Mouse (Mus musculus) forebrain, postnatal 0 days (tissue): ENCODE measurements around the gene Gm44790. TPM values are rescaled to one million over a fixed set of nuclear protein-coding genes. Genes with fewer than 3 reads are reported as not detected.

Experiments used
- ATAC-seq: fragments of 200-750 bp; cut with Nextera tagmentation; 2 replicates; pipeline ENCODE4 v1.8.0; 2017; ENCODE audit warnings: mild to moderate bottlenecking, moderate library complexity
- DNase-seq: peaks from one replicate; pipeline ENCODE4 v3.0.0-alpha.2; 2015
- H3K27ac ChIP-seq: fragments of 300-500 bp; sonication (generic); 2 replicates; pipeline ENCODE4 v1.5.1; 2014; ENCODE audit warnings: low read depth, mild to moderate bottlenecking, antibody characterized with exemption, low read length, moderate library complexity, mixed read lengths
- H3K27me3 ChIP-seq: fragments of 300-500 bp; sonication (generic); 2 replicates; pipeline ENCODE4 v1.6.1; 2014; ENCODE audit warnings: mild to moderate bottlenecking, low read length, mixed read lengths; ENCODE audit not compliant: insufficient read depth
- H3K36me3 ChIP-seq: fragments of 300-500 bp; sonication (generic); 2 replicates; pipeline ENCODE4 v1.6.1; 2014; ENCODE audit warnings: mild to moderate bottlenecking, moderate library complexity; ENCODE audit not compliant: insufficient read depth
- H3K4me1 ChIP-seq: fragments of 300-500 bp; sonication (generic); 2 replicates; pipeline ENCODE4 v1.6.1; 2014; ENCODE audit warnings: antibody characterized with exemption; ENCODE audit not compliant: insufficient read depth
- H3K4me2 ChIP-seq: fragments of 300-500 bp; sonication (generic); 2 replicates; pipeline ENCODE4 v1.6.1; 2014; ENCODE audit warnings: low read depth, mild to moderate bottlenecking, moderate library complexity
- H3K4me3 ChIP-seq: fragments of 300-500 bp; sonication (generic); 2 replicates; pipeline ENCODE4 v1.5.1; 2014; ENCODE audit warnings: low read depth, low read length, mixed read lengths
- H3K9ac ChIP-seq: fragments of 300-500 bp; sonication (generic); 2 replicates; pipeline ENCODE4 v1.6.1; 2014; ENCODE audit warnings: mild to moderate bottlenecking
- H3K9me3 ChIP-seq: fragments of 300-500 bp; sonication (generic); 2 replicates; pipeline ENCODE4 v1.6.1; 2016; ENCODE audit warnings: low read length
- CTCF ChIP-seq: sonication (generic); IDR thresholded peaks from 2 replicates; pipeline ENCODE4 v1.5.1; 2016; ENCODE audit warnings: antibody characterized with exemption, control low read depth, low read depth
- WGBS: fragments of 180-500 bp; shearing (Covaris S2); extraction: QIAGEN DNeasy Blood & Tissue Kit; methylation state at CpG from one replicate; pipeline ENCODE4 v1.1.7; 2014; 5-methylcytosine and 5-hydroxymethylcytosine counted together
- polyA plus RNA-seq: library from polyadenylated mRNA; unstranded; fragments of >200 nt; fragmentation: Nextera tagmentation; extraction: Ambion mirVana; gene quantifications from 2 replicates; pipeline ENCODE4 v1.2.1, GENCODE M21; 2015
- total RNA-seq: library from RNA; depleted of rRNA; stranded (reverse); fragments of >200 nt; gene quantifications from 2 replicates; pipeline ENCODE4 v1.2.3, GENCODE M21; 2014

Gm44790 gene
- total and polyA plus RNA-seq, 2 experiments from 2014 or later: 0.67 TPM; not detected in 1

- Histone ChIP-seq H3K27ac (peak overlapping the region; percentile 93), H3K9me3 (no peaks in the 10 kb centered on the region)
Measured at GRCm38 (mm10) chr6:86473077-86473476, 46.6 kb downstream of the Gm44790 start.

GRCm38 (mm10) chr6:86474072-86474471 is 47.6 kb downstream of the Gm44790 start:
- H3K4me3 ChIP-seq: no peak overlapping the region
- DNase-seq (no peak), ATAC-seq (no peak)
- 96% methylated on average over 5 of the region's 5 CpGs for WGBS
- no peak overlapping the region for H3K9ac ChIP-seq
- H3K4me2 ChIP-seq: no peak overlapping the region
- no peak for TF ChIP-seq CTCF
- no peak overlapping the region for H3K27ac ChIP-seq
- H3K4me1 ChIP-seq: peaks cover 8% of the 10 kb centered on the region
- H3K36me3 ChIP-seq: peaks cover 7% of the 10 kb centered on the region; the same call in 1 of the 2 replicates
- H3K27me3 ChIP-seq: no peaks in the 10 kb centered on the region
- H3K9me3 ChIP-seq: no peaks in the 10 kb centered on the region

More at GRCm38 (mm10) chr6:86473077-86473476, 46.6 kb downstream of the Gm44790 start:
- TF ChIP-seq CTCF: no peak
- H3K4me3 ChIP-seq: peak overlapping the region; percentile 40
- H3K27me3 ChIP-seq: no peaks in the 10 kb centered on the region
- peaks cover 8% of the 10 kb centered on the region for H3K4me1 ChIP-seq
- no peak for DNase-seq
- ATAC-seq: no peak
- H3K36me3 ChIP-seq: peaks cover 7% of the 10 kb centered on the region; the same call in 1 of the 2 replicates
- peak overlapping the region; percentile 75 for H3K4me2 ChIP-seq
- peak overlapping the region; percentile 68 for H3K9ac ChIP-seq
- 56% methylated on average over 7 of the region's 7 CpGs for WGBS

- peaks cover 8% of the 10 kb centered on the region for H3K4me1 ChIP-seq
- no peaks in the 10 kb centered on the region for H3K9me3 ChIP-seq
- H3K27ac ChIP-seq: no peak overlapping the region
- no peak overlapping the region for H3K4me2 ChIP-seq
- H3K27me3 ChIP-seq: no peaks in the 10 kb centered on the region
- no peak overlapping the region for H3K4me3 ChIP-seq
- no peak overlapping the region for H3K9ac ChIP-seq
- DNase-seq (no peak), ATAC-seq (no peak)
- no peak for TF ChIP-seq CTCF
- peaks cover 5% of the 10 kb centered on the region; the same call in 1 of the 2 replicates for H3K36me3 ChIP-seq
Measured at GRCm38 (mm10) chr6:86474646-86475181, 48.3 kb downstream of the Gm44790 start.

GRCm38 (mm10) chr6:86475462-86476167 is 49.2 kb downstream of the Gm44790 start:
- Histone ChIP-seq H3K4me2 (no peak overlapping the region), H3K4me3 (no peak overlapping the region), H3K27ac (no peak overlapping the region), H3K27me3 (no peaks in the 10 kb centered on the region), H3K9ac (no peak overlapping the region), H3K36me3 (no peaks in the 10 kb centered on the region), H3K9me3 (no peaks in the 10 kb centered on the region), H3K4me1 (peaks cover 8% of the 10 kb centered on the region)
- ATAC-seq (no peak), DNase-seq (no peak)
- WGBS: 81% methylated on average over 9 of the region's 9 CpGs
- no peak for TF ChIP-seq CTCF

GRCm38 (mm10) chr6:86476931-86477330 is 50.5 kb downstream of the Gm44790 start:
- TF ChIP-seq CTCF: no peak
- H3K9ac ChIP-seq: no peak overlapping the region
- H3K36me3 ChIP-seq: no peaks in the 10 kb centered on the region
- no peak overlapping the region for H3K4me3 ChIP-seq
- peaks cover 8% of the 10 kb centered on the region for H3K4me1 ChIP-seq
- H3K4me2 ChIP-seq: no peak overlapping the region
- no peak for ATAC-seq
- no peaks in the 10 kb centered on the region for H3K27me3 ChIP-seq
- 87% methylated on average over 5 of the region's 5 CpGs for whole genome bisulfite sequencing
- H3K9me3 ChIP-seq: no peaks in the 10 kb centered on the region
- H3K27ac ChIP-seq: no peak overlapping the region
- DNase-seq: no peak

- Histone ChIP-seq H3K27ac (no peak overlapping the region), H3K9ac (no peak overlapping the region)
- no peak for ATAC-seq
Measured at GRCm38 (mm10) chr6:86479311-86479710, 52.9 kb downstream of the Gm44790 start.

GRCm38 (mm10) chr6:86479816-86480188 is 53.3 kb downstream of the Gm44790 start:
- TF ChIP-seq CTCF: no peak
- H3K9ac ChIP-seq: no peak overlapping the region
- H3K4me3 ChIP-seq: no peak overlapping the region
- no peaks in the 10 kb centered on the region for H3K9me3 ChIP-seq
- ATAC-seq (no peak), DNase-seq (no peak)
- no peaks in the 10 kb centered on the region for H3K4me1 ChIP-seq
- no peak overlapping the region for H3K4me2 ChIP-seq
- H3K27ac ChIP-seq: no peak overlapping the region
- H3K36me3 ChIP-seq: no peaks in the 10 kb centered on the region
- H3K27me3 ChIP-seq: no peaks in the 10 kb centered on the region

More at GRCm38 (mm10) chr6:86479311-86479710, 52.9 kb downstream of the Gm44790 start:
- DNase-seq: no peak
- H3K4me3 ChIP-seq: no peak overlapping the region
- H3K36me3 ChIP-seq: no peaks in the 10 kb centered on the region
- no peaks in the 10 kb centered on the region for H3K4me1 ChIP-seq
- 76% methylated on average over 3 of the region's 3 CpGs for WGBS
- H3K27me3 ChIP-seq: no peaks in the 10 kb centered on the region
- H3K4me2 ChIP-seq: no peak overlapping the region
- H3K9me3 ChIP-seq: no peaks in the 10 kb centered on the region
- TF ChIP-seq CTCF: no peak
